Mouse (Mus musculus) ovary, adult 18-20 months (tissue): ENCODE results near the gene Scgb1a1.

Experiments used
- DNase-seq: peaks from one replicate; pipeline ENCODE4 v3.0.0; 2022; ENCODE audit warnings: low spot score, mixed read lengths

Scgb1a1 gene

GRCm38 (mm10) chr19:9043123-9043522 lies 44.6 kb downstream of the Scgb1a1 start:
- DNase-seq, result no peak

- DNase-seq, result no peak
Observed at GRCm38 (mm10) chr19:9041074-9041473, 46.7 kb downstream of the Scgb1a1 start.

- DNase-seq, result no peak
Observed at GRCm38 (mm10) chr19:9040649-9041048, 47.1 kb downstream of the Scgb1a1 start.

- no peak for DNase-seq
Observed at GRCm38 (mm10) chr19:9039928-9040327, 47.8 kb downstream of the Scgb1a1 start.

GRCm38 (mm10) chr19:9039266-9039665 lies 48.5 kb downstream of the Scgb1a1 start:
- no peak for DNase-seq

DNA sequence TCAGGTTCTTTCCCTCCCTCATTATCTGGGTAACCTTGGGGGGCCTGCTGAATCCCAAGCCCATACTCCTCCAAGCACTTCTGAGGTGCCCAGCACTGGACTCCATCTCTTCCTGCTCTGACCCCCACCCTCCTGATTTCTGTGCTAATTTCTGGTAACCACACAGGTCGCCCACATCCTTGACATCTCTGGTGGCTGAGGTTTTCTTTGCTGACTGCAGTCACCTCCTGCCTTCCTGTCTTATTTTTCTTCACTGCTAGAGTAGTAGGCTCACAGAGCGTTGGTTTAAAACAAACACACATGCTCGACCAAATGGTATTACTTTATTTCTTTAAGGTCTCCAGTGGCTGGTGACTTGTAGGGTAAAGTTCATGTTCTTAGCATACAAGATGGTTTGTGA lies 49.6 kb downstream of the Scgb1a1 start:
- DNase-seq, result no peak

- no peak for DNase-seq
Observed at GRCm38 (mm10) chr19:9035101-9035500, 52.7 kb downstream of the Scgb1a1 start.

GRCm38 (mm10) chr19:9034480-9034879 lies 53.3 kb downstream of the Scgb1a1 start:
- no peak for DNase-seq
